10 mouse cellular contexts compared by ENCODE assay signal in genomic region chr12:102616843-102617519, GRCm38 (mm10).
DNase-seq lines count a peak whose midpoint lies in the region; TF ChIP-seq lines count a peak whose summit lies in the region.
"Had no signal": no experiment of that assay in that cellular context is flagged by ENCODE, and none has a peak within 500 bp of the region (broad histone marks: within the 10 kb centered on the region; RNA-seq: fewer than 3 reads in every experiment).

No protein-coding gene starts in this region.

- no peaks in the 10 kb centered on the region for H3K36me3 ChIP-seq in kidney, adult 2 months (ENCODE audit: control insufficient read depth, insufficient read depth, low read length)
- H3K36me3 ChIP-seq in spleen, adult 2 months (ENCODE audit: control insufficient read depth, insufficient read depth, low read length) = no peaks in the 10 kb centered on the region

- no peak for TF ChIP-seq CTCF in kidney, adult 2 months (conservative IDR thresholded peaks at IDR 0.05; ENCODE audit: insufficient read depth, insufficient read length, low read depth, low read length)
- TF ChIP-seq CTCF in spleen, adult 2 months (IDR thresholded peaks at IDR 0.05; ENCODE audit: extremely low read depth, insufficient read depth, insufficient read length, insufficient replicate concordance) = 0 out of 2 replicates have a peak, but pooled peaks have one; percentile 2

- peak; percentile 39 for DNase-seq in adrenal gland, adult 8-10 months
- DNase-seq in adrenal gland, postnatal 25 days = no peak
- DNase-seq in kidney, adult 2 months = peak; percentile 22
- DNase-seq in kidney, adult 18-20 months = no peak
- no peak for DNase-seq in spleen, adult 2 months (ENCODE audit: low read depth in 1 of 2, low spot score in 2 of 2)
- no peak for DNase-seq in spleen, adult 18-20 months
- no peak for DNase-seq in right cerebral cortex, adult 18-20 months
- no peak for DNase-seq in T-cell, adult 2 months (ENCODE audit: low spot score)
- DNase-seq: kidney, postnatal 4 days; lung, postnatal 10 days had no signal

- TF ChIP-seq POLR2A in kidney, adult 2 months (IDR thresholded peaks at IDR 0.05; ENCODE audit: low read depth, low read length) = no peak
- no peak for TF ChIP-seq POLR2A in spleen, adult 2 months (IDR thresholded peaks at IDR 0.05; ENCODE audit: low read depth, low read length)

- H3K27ac ChIP-seq in kidney, adult 2 months (ENCODE audit: insufficient read depth, low read depth, low read length) = no peak overlapping the region
- no peak overlapping the region for H3K27ac ChIP-seq in spleen, adult 2 months (ENCODE audit: insufficient read depth, low read length)

- 50% methylated on average over 7 of the region's 7 CpGs for WGBS in kidney, adult 2 months
- WGBS in spleen, adult 2 months = 75% methylated on average over 7 of the region's 7 CpGs

- H3K4me1 ChIP-seq in kidney, adult 2 months (ENCODE audit: control insufficient read depth, insufficient read depth, low read length) = no peaks in the 10 kb centered on the region
- peaks cover 16% of the 10 kb centered on the region; the same call in 1 of the 2 replicates for H3K4me1 ChIP-seq in spleen, adult 2 months (ENCODE audit: control insufficient read depth, insufficient read depth, insufficient read length)

- H3K4me3 ChIP-seq in kidney, adult 2 months (ENCODE audit: insufficient read depth, low read depth, low read length) = no peak overlapping the region
- H3K4me3 ChIP-seq in spleen, adult 2 months (ENCODE audit: extremely low read depth, insufficient read depth, insufficient read length) = no peak overlapping the region

- H3K27me3 ChIP-seq in kidney, adult 2 months (replicated peaks; ENCODE audit: control insufficient read depth, insufficient read depth, low read length) = no peaks in the 10 kb centered on the region
- H3K27me3 ChIP-seq in spleen, adult 2 months (ENCODE audit: control insufficient read depth, insufficient read depth, low read length) = no peaks in the 10 kb centered on the region

Comparison
In these comparisons a context has a peak if more than half of its experiments do, and no peak if none do; other contexts are left out.
1. DNase-seq: peak in adrenal gland, adult 8-10 months (single experiment) and kidney, adult 2 months (single experiment); none in adrenal gland, postnatal 25 days (single experiment), kidney, adult 18-20 months (single experiment), spleen, adult 2 months (0 of 2), spleen, adult 18-20 months (0 of 2), right cerebral cortex, adult 18-20 months (single experiment) and T-cell, adult 2 months (single experiment).